Mouse (Mus musculus) limb, embryonic 13.5 days (tissue): ENCODE measurements around the gene Kpna3. TPM values are rescaled to one million over a fixed set of nuclear protein-coding genes. Genes with fewer than 3 reads are reported as not detected.

Experiments
- ATAC-seq: fragments of 200-750 bp; cut with Nextera tagmentation; 2 replicates; pipeline ENCODE4 v1.8.0; 2017; ENCODE audit warnings: low read depth, moderate number of reproducible peaks, moderate TSS enrichment; ENCODE audit not compliant: low FRiP score
- H3K27ac ChIP-seq: fragments of 300-500 bp; sonication (generic); 2 replicates; pipeline ENCODE4 v1.5.1; 2015; ENCODE audit warnings: inconsistent platforms, mild to moderate bottlenecking, moderate library complexity
- H3K27me3 ChIP-seq: fragments of 300-500 bp; sonication (generic); 2 replicates; pipeline ENCODE4 v1.6.1; 2015; ENCODE audit warnings: mild to moderate bottlenecking, inconsistent platforms
- H3K36me3 ChIP-seq: fragments of 300-500 bp; sonication (generic); 2 replicates; pipeline ENCODE4 v1.6.1; 2015; ENCODE audit warnings: inconsistent platforms, mild to moderate bottlenecking, moderate library complexity
- H3K4me1 ChIP-seq: fragments of 300-500 bp; sonication (generic); 2 replicates; pipeline ENCODE4 v1.6.1; 2015; ENCODE audit warnings: inconsistent platforms
- H3K4me2 ChIP-seq: fragments of 300-500 bp; sonication (generic); replicated peaks from 2 replicates; pipeline ENCODE4 v1.6.1; 2015; ENCODE audit warnings: inconsistent platforms, mild to moderate bottlenecking, moderate library complexity
- H3K4me3 ChIP-seq: fragments of 300-500 bp; sonication (generic); 2 replicates; pipeline ENCODE4 v1.5.1; 2015; ENCODE audit warnings: moderate library complexity, mild to moderate bottlenecking, inconsistent platforms
- H3K9ac ChIP-seq: fragments of 300-500 bp; sonication (generic); 2 replicates; pipeline ENCODE4 v1.6.1; 2015; ENCODE audit warnings: mild to moderate bottlenecking, inconsistent platforms
- H3K9me3 ChIP-seq: fragments of 300-500 bp; sonication (generic); 2 replicates; pipeline ENCODE4 v1.6.1; 2016; ENCODE audit warnings: inconsistent platforms
- WGBS: fragments of 180-500 bp; shearing (Covaris S2); methylation state at CpG from one replicate; pipeline ENCODE4 v1.1.7; 2015; 5-methylcytosine and 5-hydroxymethylcytosine counted together
- polyA plus RNA-seq: library from polyadenylated mRNA; unstranded; fragments of >200 nt; fragmentation: Nextera tagmentation; extraction: Ambion mirVana; gene quantifications from 2 replicates; pipeline ENCODE4 v1.2.1, GENCODE M21; 2015

Kpna3 gene
- polyA plus RNA-seq, 1 experiment from 2014 or later, result 57.5 TPM

DNA sequence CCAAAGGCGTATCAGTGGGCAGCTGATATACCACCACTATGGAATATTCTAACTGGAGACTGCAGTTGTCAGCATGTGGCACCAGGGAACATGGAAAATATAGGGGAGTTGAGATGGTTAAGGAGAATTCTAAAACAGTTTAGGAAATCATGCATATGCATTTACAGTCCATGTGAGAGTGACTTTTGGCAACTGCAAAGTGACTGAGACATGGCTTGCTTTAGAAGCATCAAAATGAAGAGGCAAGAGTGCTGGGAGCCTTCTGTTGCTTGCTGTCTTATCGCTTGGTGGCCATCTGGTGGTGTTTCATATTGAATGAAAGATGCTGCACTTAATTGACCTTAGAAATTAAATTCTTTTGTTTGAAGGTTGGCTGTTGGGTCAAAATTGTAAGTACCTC lies 72.4 kb downstream of the Kpna3 start:
- peaks cover 44% of the 10 kb centered on the region for H3K36me3 ChIP-seq
- 93% methylated on average over 2 of the region's 2 CpGs for WGBS
- H3K27ac ChIP-seq, result no peak overlapping the region
- H3K9me3 ChIP-seq, result no peaks in the 10 kb centered on the region
- H3K4me2 ChIP-seq, result no peak overlapping the region
- no peaks in the 10 kb centered on the region for H3K27me3 ChIP-seq
- no peak overlapping the region for H3K4me3 ChIP-seq
- H3K9ac ChIP-seq, result no peak overlapping the region
- no peaks in the 10 kb centered on the region for H3K4me1 ChIP-seq
- ATAC-seq, result no peak

DNA sequence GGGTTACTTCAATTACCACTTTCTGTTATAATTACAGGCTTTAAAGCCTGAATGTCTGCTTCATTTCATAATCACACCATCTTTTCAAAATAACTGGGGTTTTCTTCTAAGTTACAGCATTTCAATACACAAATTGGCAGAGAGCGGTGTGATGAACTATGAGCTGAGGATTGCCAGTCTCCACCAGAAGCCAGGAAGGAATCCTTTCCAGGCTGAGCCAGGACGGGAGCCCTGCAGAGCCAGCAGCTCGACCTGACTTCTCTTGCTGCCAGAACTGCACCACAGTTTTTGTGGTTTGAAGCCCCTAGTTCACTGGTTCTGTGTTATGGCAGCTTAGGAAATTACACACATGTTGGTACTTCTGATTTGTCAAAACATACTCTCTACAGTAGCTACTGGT lies 75.0 kb downstream of the Kpna3 start:
- no peaks in the 10 kb centered on the region for H3K9me3 ChIP-seq
- H3K4me1 ChIP-seq, result 0 out of 2 replicates have a peak, but pooled peaks cover 6% of the 10 kb centered on the region
- no peak overlapping the region for H3K9ac ChIP-seq
- H3K4me3 ChIP-seq, result no peak overlapping the region
- no peak overlapping the region for H3K27ac ChIP-seq
- H3K4me2 ChIP-seq, result no peak overlapping the region
- WGBS, result 86% methylated on average over 3 of the region's 3 CpGs
- H3K27me3 ChIP-seq, result no peaks in the 10 kb centered on the region
- H3K36me3 ChIP-seq, result peaks cover 22% of the 10 kb centered on the region
- ATAC-seq, result no peak

DNA sequence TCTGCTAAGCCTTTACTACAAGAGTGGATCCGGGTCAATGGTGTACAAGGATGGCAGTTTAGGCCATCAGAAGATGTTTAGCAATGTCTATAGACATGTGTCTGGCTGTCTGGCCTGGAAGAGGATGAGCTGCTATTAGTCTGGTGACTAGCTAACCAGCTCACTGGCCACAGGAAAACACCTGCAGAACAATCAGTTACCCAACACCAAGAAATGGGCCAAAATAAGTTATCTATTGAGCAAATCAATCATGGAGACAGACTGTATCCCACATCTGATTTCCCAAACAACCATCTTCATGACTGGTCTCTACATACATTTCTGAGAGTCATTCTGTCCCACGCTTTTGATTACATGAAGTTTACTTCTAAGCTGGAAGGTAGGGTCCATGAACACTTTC lies 75.9 kb downstream of the Kpna3 start:
- Histone ChIP-seq H3K27ac (no peak overlapping the region), H3K36me3 (peaks cover 19% of the 10 kb centered on the region), H3K9ac (no peak overlapping the region), H3K4me1 (0 out of 2 replicates have a peak, but pooled peaks cover 10% of the 10 kb centered on the region), H3K4me2 (no peak overlapping the region), H3K27me3 (no peaks in the 10 kb centered on the region), H3K4me3 (no peak overlapping the region), H3K9me3 (no peaks in the 10 kb centered on the region)
- 91% methylated on average over 2 of the region's 2 CpGs for WGBS
- ATAC-seq, result no peak

DNA sequence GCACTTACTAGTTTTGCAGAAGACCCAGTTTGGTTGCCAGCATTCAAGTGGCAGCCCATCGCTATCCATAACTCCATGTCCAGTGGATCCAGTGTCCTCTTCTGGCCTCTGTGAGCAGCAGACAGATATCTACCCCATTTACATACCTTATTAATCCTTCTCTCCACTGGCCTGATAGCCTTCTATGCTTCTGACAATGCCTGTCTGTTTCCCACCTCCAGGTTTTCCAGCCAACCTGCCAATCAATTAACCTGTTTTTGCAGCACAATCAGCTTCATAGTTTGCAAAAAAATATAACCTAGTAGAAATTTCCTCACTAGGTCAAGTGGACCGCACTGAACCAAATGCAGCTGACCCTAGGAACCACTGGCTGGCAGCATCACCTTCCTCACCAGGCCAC lies 77.4 kb downstream of the Kpna3 start:
- no peaks in the 10 kb centered on the region for H3K9me3 ChIP-seq
- no peak overlapping the region for H3K9ac ChIP-seq
- 0 out of 2 replicates have a peak, but pooled peaks cover 10% of the 10 kb centered on the region for H3K4me1 ChIP-seq
- no peak overlapping the region for H3K27ac ChIP-seq
- H3K36me3 ChIP-seq, result peaks cover 16% of the 10 kb centered on the region
- no peak overlapping the region for H3K4me2 ChIP-seq
- H3K27me3 ChIP-seq, result no peaks in the 10 kb centered on the region
- no peak overlapping the region for H3K4me3 ChIP-seq
- WGBS, result 92% methylated on average over 2 of the region's 2 CpGs
- ATAC-seq, result no peak

DNA sequence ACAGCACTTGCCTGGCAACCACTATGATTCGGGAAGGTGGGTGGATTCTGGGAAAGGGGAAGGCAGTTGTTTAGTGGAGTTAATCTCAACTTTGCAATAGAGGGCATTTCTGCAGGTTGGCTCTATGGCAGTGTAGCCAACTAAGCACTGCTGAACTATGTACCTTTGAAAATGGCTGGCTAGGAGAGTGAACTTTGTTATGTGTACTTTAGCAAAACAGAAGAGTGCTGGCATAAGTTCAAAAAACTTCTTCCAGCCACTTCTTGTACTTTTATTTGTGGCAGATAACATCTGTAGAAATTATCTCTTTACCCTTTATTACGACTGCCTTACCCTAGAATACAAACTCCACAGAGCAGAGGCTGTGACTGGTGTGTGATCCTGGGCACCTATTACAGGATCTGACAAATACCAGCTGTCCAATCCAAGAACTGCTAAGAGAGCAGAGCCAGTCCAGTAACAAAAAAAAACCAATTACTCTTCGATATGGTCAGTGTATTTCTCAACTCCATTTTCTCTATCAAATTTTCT lies 78.6 kb downstream of the Kpna3 start:
- H3K9ac ChIP-seq, result no peak overlapping the region
- no peaks in the 10 kb centered on the region for H3K27me3 ChIP-seq
- H3K4me2 ChIP-seq, result peak overlapping the region; percentile 67
- no peak overlapping the region for H3K27ac ChIP-seq
- no peak for ATAC-seq
- H3K9me3 ChIP-seq, result no peaks in the 10 kb centered on the region
- H3K36me3 ChIP-seq, result peaks cover 7% of the 10 kb centered on the region
- H3K4me1 ChIP-seq, result 0 out of 2 replicates have a peak, but pooled peaks cover 10% of the 10 kb centered on the region
- H3K4me3 ChIP-seq, result peak overlapping the region; percentile 69; the same call in 1 of the 2 replicates
- WGBS, result 59% methylated on average over 3 of the region's 3 CpGs

DNA sequence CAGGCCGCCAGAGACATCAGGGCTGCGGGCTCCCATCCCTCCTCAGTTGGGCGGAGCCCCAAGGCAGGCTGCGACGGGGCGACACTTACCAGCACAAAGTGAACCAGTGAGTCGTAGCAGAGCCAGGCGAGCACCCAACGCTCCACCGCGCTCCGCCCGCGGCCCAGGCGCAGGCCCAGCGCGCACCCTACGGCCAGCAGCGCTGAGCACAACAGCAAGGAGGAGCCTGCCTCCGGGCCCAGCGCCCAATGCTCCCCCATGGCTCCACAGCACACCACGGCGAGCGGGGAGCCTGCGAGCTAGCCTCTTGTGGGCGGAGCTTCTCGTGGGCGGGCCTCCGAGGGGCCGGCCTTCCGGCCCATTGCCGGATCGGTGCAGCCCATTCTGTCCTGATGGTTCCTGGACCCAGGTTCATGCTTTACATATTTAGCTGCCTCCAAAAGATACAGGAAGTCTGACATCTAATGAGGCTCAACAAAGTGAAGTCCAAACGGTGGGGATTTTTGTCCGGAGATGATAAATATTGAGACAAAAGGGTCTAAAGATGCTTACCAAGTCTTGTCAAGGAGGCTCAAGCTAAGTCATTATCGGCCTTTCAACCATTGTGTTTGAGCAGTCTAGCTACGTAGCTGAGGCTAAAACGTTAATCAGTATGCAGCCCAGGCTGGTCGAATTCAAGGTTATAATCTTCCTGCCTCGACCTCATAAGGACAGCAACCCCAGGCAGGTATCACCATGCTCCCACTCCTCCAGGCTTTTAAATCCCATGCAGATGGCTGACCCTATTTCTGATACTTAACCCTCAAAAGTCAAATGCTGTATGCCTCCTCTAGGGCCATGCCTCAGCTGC lies 79.3 kb downstream of the Kpna3 start, which contains the start of gene Ebpl:
Gene Ebpl (minus strand): TSS at position 309 of the 850 bp plus-strand sequence.
- ATAC-seq, result peak; percentile 95
- Histone ChIP-seq H3K4me3 (peak within 1 kb of the TSS; percentile 69), H3K4me1 (0 out of 2 replicates have a peak, but pooled peaks cover 10% of the 10 kb centered on the region), H3K9me3 (no peaks in the 10 kb centered on the region), H3K36me3 (peaks cover 5% of the 10 kb centered on the region; the same call in 1 of the 2 replicates), H3K27ac (peak within 1 kb of the TSS; percentile 81), H3K4me2 (peak within 1 kb of the TSS; percentile 67), H3K27me3 (no peaks in the 10 kb centered on the region), H3K9ac (peak within 1 kb of the TSS; percentile 78)
- under 1% methylated on average over 40 of the region's 40 CpGs for WGBS

DNA sequence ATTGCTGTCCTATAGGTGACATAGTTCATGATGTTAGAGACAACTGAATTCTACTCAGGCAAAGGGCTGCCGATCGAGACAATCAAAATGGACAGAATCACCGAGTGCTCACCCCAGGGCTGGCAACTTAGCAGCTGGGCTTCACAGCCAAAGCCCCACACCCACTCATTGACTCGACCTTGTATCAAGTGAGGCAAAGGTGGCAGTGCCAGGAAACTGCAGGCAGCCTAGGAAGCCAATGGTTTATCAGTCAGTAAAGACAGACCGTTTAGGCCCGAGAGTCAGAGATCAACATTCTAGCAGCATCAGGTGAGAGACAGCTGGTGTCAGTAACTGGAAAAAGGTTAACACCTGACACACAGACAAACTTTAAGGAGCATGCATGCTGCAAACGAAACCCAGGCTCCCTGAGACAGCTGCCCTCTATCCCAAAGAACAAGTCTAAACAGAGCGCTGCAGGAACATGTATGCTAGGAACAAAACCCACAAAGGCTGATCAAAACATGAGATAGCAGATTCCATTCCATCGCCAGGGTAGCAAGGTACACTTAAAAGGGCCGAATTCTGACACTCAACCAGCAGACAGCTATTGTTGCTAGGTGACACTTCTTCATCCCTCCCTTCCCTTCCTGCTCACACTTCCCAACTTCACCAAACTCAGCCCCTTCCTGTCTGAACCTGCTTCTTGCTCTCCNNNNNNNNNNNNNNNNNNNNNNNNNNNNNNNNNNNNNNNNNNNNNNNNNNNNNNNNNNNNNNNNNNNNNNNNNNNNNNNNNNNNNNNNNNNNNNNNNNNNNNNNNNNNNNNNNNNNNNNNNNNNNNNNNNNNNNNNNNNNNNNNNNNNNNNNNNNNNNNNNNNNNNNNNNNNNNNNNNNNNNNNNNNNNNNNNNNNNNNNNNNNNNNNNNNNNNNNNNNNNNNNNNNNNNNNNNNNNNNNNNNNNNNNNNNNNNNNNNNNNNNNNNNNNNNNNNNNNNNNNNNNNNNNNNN lies 85.1 kb downstream of the Kpna3 start:
- no peak for ATAC-seq
- Histone ChIP-seq H3K4me1 (peaks cover 4% of the 10 kb centered on the region; the same call in 1 of the 2 replicates), H3K27me3 (no peaks in the 10 kb centered on the region), H3K4me3 (no peak overlapping the region), H3K27ac (no peak overlapping the region), H3K9ac (no peak overlapping the region), H3K36me3 (peaks cover 5% of the 10 kb centered on the region), H3K4me2 (no peak overlapping the region), H3K9me3 (0 out of 2 replicates have a peak, but pooled peaks cover 4% of the 10 kb centered on the region)
- 78% methylated on average over 10 of the region's 10 CpGs for WGBS

DNA sequence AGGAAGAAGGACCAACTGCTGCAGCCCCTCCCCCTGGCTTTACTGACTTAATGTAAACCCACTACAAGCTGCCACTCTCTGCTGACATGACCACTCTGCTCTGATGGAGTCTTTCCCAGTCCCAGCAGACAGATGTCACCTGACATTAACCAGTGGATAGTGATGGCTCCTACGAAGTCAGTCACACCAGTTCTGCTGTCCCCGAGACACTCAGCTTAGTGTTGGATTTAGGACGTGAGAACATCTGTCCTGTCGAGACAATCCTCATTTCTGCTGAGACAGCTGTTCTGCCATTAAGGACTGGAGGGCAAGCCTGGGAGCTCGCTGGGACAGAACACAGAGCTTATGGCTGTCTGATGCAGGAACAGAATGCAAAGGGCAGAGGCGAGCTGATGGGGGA lies 88.9 kb downstream of the Kpna3 start:
- H3K4me2 ChIP-seq, result no peak overlapping the region
- no peak overlapping the region for H3K27ac ChIP-seq
- 56% methylated on average over 6 of the region's 6 CpGs for WGBS
- H3K9me3 ChIP-seq, result 0 out of 2 replicates have a peak, but pooled peaks cover 4% of the 10 kb centered on the region
- H3K36me3 ChIP-seq, result peaks cover 5% of the 10 kb centered on the region
- no peak for ATAC-seq
- H3K4me3 ChIP-seq, result no peak overlapping the region
- H3K4me1 ChIP-seq, result no peaks in the 10 kb centered on the region; the same call in 1 of the 2 replicates
- no peaks in the 10 kb centered on the region for H3K27me3 ChIP-seq
- H3K9ac ChIP-seq, result no peak overlapping the region

DNA sequence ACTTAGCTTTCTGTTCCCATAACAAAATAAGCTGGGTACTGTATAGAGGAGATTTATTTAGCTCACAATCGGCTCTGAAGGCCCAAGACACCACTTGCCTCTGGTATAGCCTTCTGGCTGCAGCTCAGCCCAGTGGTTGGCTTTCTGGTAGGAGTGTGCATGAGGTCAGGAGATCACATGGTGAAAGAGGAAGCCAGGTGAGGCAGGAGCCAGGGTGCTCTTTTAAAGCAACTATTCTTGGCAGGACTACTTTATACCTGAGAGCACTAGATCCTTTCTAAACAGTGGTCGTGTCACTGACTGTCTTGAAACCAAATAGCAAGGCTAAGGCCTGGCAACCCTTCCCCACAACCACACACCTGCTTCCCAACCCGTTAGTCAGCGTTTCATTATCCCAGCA lies 89.8 kb downstream of the Kpna3 start:
- ATAC-seq, result no peak
- H3K27ac ChIP-seq, result no peak overlapping the region
- no peak overlapping the region for H3K4me3 ChIP-seq
- no peaks in the 10 kb centered on the region; the same call in 1 of the 2 replicates for H3K4me1 ChIP-seq
- no peak overlapping the region for H3K9ac ChIP-seq
- 0 out of 2 replicates have a peak, but pooled peaks cover 4% of the 10 kb centered on the region for H3K9me3 ChIP-seq
- H3K36me3 ChIP-seq, result peaks cover 5% of the 10 kb centered on the region
- no peaks in the 10 kb centered on the region for H3K27me3 ChIP-seq
- H3K4me2 ChIP-seq, result no peak overlapping the region
- 85% methylated on average over 4 of the region's 4 CpGs for WGBS

DNA sequence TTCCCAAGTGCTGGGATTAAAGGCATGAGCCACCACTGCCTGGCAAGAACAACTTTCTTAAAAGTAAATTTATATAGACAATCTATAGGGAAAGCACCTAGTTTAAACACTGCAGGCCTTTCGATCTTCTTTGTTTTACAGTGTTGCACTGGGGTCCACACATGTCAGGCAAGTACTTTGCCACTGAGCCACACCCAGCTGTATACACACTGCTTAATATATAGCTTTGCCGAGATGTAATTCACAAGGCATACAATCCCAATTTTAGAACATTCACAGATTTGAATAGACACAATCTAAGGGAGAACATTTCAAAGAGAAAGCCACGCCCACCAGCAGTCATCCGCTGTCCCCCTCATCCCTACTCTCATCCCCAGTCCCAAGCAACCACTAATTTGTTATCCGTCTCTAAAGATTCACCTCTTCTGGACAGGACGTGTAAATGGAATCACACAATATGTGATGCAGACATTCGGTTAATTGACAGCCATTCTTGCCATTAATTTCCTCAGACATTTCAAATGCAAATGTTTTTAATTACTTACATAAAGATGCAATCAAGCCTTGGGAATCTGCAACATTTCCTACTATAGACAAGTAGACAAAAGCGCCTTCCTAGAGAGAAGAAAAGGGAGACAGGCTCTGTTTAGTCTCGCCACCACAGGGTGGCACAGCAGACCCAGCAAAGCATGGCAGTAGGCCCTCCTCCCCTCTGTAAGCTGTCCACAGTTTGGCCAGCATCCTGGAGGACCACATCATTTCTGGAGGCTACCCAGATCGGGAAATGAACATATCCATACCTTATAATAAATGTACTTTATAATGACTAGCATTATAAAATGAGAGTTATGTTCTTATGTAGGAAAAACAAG lies 92.6 kb downstream of the Kpna3 start:
- H3K9ac ChIP-seq, result no peak overlapping the region
- no peak overlapping the region for H3K4me2 ChIP-seq
- H3K4me1 ChIP-seq, result no peaks in the 10 kb centered on the region; the same call in 1 of the 2 replicates
- no peaks in the 10 kb centered on the region for H3K9me3 ChIP-seq
- no peaks in the 10 kb centered on the region for H3K27me3 ChIP-seq
- H3K36me3 ChIP-seq, result no peaks in the 10 kb centered on the region
- no peak overlapping the region for H3K4me3 ChIP-seq
- no peak overlapping the region for H3K27ac ChIP-seq
- WGBS, result 86% methylated on average over 10 of the region's 10 CpGs
- ATAC-seq, result no peak

DNA sequence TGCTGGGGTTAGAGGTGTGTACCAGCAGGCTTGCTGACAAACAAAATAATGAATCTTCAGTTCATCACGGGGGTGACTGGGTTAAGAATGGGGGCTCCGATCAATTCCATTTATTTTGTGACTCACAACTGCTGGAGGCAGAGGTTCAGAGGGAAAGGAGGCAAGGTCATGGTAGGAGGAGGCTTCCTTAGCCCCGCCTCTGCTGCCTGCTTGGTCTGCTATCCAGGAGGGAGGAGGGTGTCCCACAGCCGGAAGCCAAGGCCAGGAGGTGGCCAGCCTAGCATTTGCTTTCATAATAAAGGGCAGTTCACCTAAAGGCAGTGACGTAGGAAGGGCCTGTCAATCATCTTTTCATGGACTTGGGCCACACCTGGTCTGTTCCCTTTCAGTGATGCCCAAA lies 95.1 kb downstream of the Kpna3 start:
- Histone ChIP-seq H3K4me3 (no peak overlapping the region), H3K9ac (no peak overlapping the region), H3K27me3 (no peaks in the 10 kb centered on the region), H3K9me3 (no peaks in the 10 kb centered on the region), H3K4me2 (no peak overlapping the region), H3K27ac (no peak overlapping the region), H3K4me1 (no peaks in the 10 kb centered on the region), H3K36me3 (no peaks in the 10 kb centered on the region)
- ATAC-seq, result no peak
- WGBS, result 57% methylated on average over 5 of the region's 5 CpGs
